Mouse (Mus musculus) urinary bladder, adult 18-20 months (tissue): ENCODE measurements around the gene Tmem101.

Experiments used
- DNase-seq, 2 experiments: peaks; one replicate each; pipeline ENCODE4 v3.0.0; 2022; ENCODE audit warnings: low spot score in 2 of 2, mixed read lengths in 2 of 2

The Tmem101 gene

GRCm38 (mm10) chr11:102147213-102147989 is 8.8 kb downstream of the Tmem101 start:
- DNase-seq: no peak

DNA sequence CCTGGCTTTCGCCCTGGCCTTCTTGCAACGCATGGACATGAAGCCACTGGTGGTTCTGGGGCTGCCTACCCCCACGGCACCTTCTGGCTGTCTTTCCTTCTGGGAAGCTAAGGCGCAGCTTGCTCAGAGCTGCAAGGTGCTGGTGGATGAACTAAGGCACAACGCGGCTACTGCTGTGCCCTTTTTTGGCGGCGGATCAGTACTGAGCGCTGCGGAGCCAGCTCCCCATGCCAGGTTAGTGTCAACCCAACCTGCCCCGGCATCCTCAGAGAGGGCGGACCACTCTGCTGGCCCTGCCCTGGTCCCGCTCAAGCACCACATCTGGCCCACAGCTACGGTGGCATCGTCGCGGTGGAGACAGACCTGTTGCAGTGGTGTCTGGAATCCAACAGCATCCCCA is 9.7 kb downstream of the Tmem101 start:
- no peak for DNase-seq

DNA sequence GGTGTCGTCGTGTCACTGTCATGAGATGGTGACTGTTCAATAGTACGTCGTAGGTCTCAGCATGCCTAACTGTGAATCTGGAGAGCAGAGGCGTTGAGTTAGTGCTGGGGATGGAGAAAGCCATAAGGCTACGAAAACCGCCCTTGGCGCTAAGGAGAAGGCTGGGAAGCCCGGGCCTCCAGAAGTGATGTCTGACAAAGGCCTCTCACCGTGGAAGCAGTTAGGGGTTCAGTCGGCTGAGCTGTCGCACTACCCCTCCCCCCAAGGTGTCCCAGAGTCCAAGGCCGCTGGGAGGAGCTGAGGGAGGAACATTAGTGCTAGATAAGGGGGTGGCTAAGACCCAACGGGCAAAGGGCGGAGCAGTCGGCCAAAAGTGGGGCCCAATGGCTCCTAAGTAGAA is 10.2 kb downstream of the Tmem101 start:
- no peak for DNase-seq

DNA sequence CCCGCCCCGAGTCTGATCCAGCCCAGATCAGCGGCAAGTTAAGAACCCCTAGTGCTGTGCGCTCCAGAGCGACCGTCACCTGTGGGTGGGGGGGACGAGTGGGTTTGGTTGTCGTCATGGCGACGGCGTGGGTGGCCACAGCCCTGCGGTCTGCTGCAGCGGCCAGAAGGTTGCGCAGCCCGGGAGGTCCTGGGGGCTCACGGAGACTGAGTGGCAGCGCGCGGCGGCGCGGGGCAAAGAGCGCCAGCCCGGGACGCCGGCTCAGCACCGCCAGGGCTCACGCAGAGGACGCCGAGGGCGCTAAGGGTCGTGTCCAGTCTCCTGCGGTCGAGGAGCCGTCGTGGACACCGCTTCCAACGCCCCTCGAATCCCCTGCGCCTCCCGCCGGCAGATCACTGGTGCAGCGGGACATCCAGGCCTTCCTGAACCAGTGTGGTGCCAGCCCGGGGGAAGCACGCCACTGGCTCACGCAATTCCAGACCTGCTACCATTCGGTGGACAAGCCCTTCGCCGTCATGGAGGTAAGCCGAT is 10.7 kb downstream of the Tmem101 start, which contains the start of gene Nags:
Nags (plus strand) TSS at position 43 of the 531 bp plus-strand sequence.
- no peak for DNase-seq

- no peak for DNase-seq
Observed at GRCm38 (mm10) chr11:102144957-102145470, 11.2 kb downstream of the Tmem101 start.

DNA sequence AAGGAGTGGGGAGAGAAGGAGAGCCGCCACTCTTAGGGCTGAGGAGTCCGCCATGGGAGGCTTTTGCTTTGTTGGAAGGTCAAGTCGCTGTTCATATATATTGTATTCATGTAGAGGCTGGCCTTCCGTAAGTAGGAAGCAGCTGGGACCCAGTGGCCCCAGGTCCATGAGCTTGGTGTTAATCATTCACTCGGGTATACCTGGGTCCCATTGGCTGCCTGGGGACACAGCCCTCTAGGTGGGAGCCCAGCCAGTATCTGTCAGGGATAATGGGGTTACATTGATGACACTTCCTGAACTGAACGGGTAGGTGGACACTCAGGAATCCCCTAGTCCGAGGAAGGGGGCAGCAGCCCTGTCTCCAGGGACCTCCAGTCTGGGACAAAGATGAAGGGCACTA is 13.8 kb downstream of the Tmem101 start:
- DNase-seq: no peak

DNA sequence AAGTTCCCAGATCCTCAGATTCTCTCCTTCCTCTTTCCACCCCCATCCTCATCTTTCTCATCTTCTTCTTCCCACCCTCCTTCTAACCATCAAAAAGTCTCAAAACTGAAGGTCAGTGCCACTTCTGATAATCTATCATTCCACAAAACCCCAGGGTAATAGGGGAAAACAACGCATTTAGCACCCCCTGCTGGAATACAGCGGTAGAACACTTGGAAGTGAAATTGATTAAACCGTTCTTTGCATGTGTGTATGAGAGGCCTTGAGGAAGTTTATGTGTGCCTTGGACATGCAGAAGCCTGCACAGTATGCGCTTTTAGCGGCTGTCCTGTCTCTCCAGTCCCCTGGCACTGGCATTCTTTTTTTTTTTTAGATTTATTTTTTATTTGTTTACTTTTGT is 15.7 kb downstream of the Tmem101 start:
- DNase-seq: peak; percentile 17 to 40

GRCm38 (mm10) chr11:102138447-102138740 is 17.8 kb downstream of the Tmem101 start:
- peak in 1 of 2 experiments; percentile 47 for DNase-seq

- DNase-seq: no peak
Observed at GRCm38 (mm10) chr11:102137625-102138446, 18.4 kb downstream of the Tmem101 start.

DNA sequence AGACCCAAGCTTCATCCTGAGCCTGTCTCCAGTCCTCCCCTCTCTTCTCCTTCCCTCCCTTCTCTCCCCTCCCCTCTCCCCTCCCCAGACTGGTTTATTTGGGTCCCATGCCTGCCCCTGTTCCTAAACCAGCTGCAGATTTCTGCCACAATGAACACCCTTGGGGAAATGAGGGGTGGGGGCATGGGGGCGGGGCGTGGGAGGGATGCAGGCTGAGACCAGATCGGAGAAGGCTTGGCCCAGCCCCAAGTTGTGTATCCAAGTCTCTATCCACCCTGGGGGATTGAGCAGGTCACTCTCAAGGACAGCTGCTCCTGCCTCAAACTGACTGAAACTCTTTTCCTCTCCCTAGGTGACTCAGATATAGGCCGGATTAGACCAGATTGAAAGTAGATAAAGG is 21.7 kb downstream of the Tmem101 start:
- DNase-seq: no peak

DNA sequence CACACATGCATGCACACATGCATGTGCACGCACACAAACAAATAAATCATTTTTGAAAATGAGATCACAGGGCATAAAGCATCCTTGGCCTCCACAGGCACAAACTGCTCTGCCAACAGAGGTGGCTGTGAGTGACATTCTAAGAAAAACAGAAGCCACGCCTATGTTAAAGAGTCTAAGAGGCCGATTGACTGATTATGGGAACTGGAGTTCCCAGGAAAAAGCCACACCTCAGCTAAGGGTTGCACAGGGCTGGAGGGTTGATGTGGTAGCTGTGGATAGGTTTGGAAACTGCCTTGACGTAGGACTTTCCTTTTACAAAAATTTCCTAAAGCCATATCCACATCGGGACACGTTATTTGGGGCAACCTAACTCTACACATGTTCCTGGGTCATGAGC is 38.8 kb downstream of the Tmem101 start:
- no peak for DNase-seq

GRCm38 (mm10) chr11:102116241-102116640 is 40.0 kb downstream of the Tmem101 start:
- DNase-seq: no peak

GRCm38 (mm10) chr11:102111576-102111975 is 44.6 kb downstream of the Tmem101 start:
- no peak for DNase-seq

- DNase-seq: no peak
Observed at GRCm38 (mm10) chr11:102107732-102108131, 48.5 kb downstream of the Tmem101 start, which contains the start of gene Pyy. Gene Pyy, minus strand, starts transcription at chr11:102107832.

DNA sequence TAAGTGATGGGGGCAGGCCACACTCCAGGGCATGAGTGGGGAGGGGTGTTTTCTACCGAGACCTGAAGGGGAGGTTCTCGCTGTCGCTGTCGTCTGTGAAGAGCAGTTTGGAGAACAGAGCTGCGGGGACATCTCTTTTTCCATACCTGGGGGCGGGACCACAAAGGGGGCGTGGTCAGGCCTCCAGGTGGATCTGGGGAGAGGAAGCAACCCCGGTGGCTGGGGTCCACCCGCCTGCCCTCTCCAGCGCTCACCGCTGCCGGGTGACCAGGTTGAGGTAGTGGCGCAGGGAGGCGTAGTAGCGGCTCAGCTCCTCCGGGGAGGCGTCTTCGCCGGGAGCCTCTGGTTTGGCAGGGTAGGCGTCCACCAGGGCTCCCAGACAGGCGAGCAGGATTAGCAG is 49.3 kb downstream of the Tmem101 start:
- peak in 1 of 2 experiments; percentile 28 for DNase-seq
